Mouse (Mus musculus) gastrocnemius, adult 18-20 months (tissue): ENCODE results near the gene Rbm25. TPM values are rescaled to one million over a fixed set of nuclear protein-coding genes. Genes with fewer than 3 reads are reported as not detected.
"Not testable (repeated sequence)": the region's sequence is repeated elsewhere in the genome, so short reads cannot be mapped to it uniquely, and the experiment has no call there.

Source experiments
- DNase-seq: peaks from one replicate; pipeline ENCODE4 v3.0.0; 2021; ENCODE audit warnings: low spot score
- long read RNA-seq, 2 experiments: library from polyadenylated mRNA; stranded (forward); transcript quantifications; one replicate each; pipeline ENCODE4 v2.0.0; 2021
- total RNA-seq, 2 experiments: library from RNA; stranded (reverse); gene quantifications; 2 replicates each; pipeline ENCODE4 v1.2.3; 2021

Rbm25 gene
- total RNA-seq, result 10 to 100 TPM; 35.9 to 40.6 TPM
- long read RNA-seq, experiment 1, full-length matches to known transcripts, result 24 of 35 reads
- long read RNA-seq, experiment 1, partial matches to known transcripts, result 3 of 35 reads
- long read RNA-seq, experiment 1, other reads (novel, unspliced or antisense), result 8 of 35 reads
- long read RNA-seq, experiment 2, full-length matches to known transcripts, result 19 of 31 reads
- long read RNA-seq, experiment 2, partial matches to known transcripts, result 7 of 31 reads
- long read RNA-seq, experiment 2, other reads (novel, unspliced or antisense), result 5 of 31 reads

DNA sequence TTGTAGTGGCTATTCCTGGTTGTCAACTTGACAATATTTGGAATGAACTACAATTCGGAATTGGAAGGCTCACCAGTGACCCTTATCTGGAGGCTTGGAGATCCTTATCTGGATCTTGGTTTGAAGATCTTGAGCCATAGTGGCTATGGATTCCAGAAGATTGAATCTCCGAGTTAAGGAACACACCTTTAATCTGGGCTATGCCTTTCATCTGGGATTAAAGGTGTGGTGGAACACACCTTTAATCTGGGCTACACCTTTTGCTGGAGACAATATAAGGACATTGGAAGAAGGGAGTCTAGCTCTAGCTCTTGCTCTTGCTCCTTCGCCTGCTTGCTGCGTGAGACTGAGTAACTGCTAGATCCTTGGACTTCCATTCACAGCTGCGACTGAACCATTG lies at the start of gene Rbm25:
Gene Rbm25 (plus strand): TSS at position 301 of the 400 bp plus-strand sequence.
- DNase-seq, result not testable (repeated sequence)

DNA sequence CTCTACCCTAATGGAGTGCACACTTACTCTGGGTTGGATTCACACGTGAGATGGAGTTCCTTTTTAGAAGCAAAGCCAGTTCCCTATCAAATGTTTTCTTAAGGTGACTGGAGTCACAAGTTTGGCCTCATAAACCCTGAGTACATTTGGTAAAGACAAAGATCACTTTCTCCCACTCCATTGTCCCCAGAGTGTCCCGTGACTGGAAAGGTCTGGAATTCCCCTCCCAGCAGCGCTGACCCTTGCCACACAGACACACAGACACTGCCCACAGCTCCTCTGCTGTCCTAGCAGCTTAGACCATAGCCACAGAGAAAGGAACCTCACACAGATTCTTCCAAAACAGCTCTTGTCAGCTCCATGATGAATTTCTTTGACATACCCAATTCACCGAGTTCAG lies 48.9 kb upstream of the Rbm25 start:
- DNase-seq, result no peak

DNA sequence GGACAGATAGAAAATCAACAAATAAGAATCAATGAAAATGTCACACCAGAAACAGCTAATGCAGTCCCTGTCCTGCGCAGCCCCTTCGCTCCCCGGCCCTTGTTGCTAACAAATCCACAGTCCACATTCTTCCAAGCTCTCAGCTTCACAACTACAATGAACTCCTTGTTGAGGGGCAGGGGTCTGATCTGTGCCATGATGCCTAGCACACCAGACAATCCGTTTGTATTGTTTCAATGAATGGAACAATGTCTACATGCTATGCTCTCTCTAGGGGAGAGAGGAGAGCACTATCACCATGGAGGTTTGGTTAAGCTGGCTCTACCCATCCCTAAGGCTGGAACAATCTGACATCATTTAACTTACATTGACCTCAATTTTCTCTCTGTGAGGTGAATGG lies 48.3 kb upstream of the Rbm25 start:
- DNase-seq, result no peak

DNA sequence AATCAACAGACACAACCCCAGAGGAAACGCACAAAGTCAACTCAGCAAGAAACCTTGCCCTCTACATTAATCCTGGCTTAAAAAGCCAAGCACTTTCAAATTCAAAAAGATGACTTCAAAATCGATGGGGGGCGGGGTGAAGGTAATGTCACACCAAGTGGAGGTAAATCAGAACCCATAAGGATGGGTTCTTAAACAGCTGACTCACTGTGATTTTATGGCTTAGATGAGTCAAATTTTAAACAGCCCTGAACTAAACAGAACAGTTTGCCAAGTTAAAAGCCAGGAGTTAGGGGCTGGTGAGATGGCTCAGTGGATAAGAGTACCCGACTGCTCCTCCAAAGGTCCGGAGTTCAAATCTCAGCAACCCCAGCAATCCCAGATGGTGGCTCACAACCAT lies 44.4 kb upstream of the Rbm25 start:
- DNase-seq, result no peak

DNA sequence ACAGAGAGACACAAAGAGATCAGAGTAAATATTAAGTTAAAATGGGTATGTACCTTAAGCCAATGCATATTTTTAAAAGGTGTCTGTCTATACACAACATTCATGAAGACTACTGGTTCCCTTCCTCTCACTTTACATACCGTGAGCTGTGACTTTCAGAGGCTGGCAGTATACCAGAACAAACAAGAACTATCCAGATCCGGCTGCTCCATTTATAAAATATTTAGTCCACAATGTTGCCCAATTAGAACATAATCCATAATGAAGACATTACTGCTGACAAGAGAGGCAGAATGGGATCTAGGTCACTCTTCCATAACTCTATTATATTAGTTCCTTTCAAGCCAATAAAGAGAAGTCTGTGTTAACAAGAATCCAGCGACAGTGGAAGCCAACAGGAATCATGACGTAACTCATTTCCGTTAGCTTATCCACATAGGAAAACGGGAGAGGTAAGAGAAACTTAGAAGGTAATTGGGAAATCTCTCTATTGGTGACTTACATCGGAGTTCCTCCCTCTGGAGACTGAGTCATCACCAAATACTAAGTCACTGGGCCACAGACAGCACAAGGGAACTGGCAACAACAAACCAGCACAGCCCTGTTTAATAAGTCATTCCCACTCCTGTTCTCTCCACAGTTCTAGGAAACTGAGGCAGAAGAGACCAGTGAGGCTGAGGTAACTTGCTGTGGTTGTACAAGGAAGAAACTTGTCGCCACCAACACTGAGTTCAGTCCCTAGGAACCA lies 39.1 kb upstream of the Rbm25 start:
- no peak for DNase-seq

DNA sequence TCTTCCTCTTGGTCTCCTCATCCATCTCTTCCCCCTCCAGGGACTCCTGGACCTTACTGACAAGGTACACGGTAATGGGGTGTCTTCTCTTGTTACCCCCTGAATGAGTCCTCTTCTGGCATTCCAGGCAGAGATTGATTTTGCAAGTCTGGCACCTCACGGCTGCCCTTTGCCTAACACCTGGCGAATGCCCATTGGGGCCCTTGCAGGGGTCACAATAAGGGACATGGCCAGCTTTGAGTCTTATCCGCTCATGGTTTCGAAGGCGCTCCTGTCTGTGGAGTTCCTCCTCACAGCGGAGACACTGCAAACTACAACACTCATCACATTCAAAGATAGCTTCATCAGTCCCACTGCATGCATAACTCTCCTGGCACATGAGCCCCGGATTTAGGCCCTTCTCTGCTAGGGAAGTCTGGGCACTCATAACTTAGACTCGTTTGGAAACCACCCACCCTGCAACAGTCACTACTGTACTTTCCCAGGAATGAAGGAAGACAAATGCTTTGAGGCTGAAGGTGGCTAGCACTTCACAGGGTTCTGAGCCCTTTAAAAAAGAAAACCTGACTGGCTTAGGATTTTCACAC lies 36.5 kb upstream of the Rbm25 start:
- DNase-seq, result no peak

DNA sequence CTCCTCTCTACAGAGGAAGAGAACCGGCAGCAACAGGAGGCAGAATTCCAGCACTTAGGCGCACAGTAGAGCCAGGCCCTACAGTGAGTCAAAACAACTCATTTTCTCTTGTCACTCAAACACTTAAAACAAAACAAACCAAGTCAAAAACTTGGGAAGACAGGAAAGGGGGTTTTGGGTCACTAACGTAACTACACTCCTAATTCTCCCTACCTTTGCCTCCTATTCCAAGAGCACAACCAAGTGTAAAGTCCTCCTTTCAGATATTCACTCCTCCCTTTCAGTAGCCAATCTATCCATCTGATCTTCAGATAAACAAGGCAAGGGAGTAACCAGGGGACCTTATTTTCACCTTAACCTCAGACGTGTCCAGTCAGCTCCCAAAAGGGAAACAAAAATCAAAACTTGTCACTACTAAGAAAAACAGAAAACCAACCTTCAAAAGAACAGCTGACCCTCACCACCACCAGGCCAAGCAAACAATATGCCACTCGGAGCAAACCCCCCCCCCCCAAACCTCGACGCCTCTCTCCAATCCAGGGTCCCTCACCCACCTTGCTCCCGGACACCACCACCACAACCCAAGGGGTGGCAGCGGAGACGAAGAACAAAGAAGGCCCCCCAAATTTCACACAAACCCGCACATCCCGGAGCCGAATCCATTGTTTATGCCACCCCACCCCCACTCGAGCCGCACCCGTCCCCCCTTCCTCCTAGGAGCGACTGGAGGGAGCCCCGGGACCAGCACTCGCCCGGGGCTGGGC lies 34.7 kb upstream of the Rbm25 start:
- no peak for DNase-seq

DNA sequence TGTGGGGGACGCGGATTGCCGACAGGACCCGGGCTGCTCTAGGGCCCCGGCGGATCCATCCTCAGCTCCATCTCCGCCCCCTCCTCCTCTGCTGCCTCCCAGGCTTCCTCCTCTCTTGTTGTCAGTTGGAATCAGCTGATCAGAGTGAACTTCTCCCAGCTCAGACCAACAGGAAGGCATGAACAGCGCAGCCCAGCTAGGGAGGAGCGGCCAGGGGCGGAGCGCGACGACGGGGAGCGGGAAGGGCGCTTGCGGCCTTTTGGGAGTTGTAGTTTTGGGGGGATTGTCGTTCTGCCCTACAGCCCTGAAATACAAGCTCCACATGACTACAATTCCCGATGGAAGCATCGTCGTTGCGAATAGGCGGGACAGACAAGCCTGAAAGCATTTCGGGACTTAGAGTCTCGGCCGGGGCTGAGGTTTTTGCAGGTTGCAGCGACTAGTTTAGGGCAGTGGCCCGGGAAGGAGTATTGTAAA lies 34.0 kb upstream of the Rbm25 start, which contains the start of gene Zfyve1:
Gene Zfyve1 (minus strand): TSS at position 198 of the 477 bp plus-strand sequence.
- peak; percentile 96 for DNase-seq

DNA sequence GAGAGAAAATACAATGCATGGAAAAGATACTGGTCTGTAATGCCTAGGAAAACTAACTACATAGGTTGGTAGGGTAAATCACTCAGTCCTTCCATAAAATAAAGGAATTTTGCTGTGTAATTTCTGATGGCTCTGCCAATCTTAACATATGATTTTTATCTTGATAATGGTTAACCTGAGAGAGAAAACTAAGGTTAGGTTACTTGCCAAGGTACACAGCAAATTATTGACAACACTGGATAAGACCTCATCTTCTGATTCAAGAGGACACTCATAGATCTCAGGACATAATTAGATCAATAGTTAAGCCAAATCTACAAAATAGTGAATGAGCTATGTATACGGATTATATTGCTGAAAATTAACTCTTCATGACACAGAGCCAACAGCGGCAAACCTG lies 33.2 kb upstream of the Rbm25 start:
- no peak for DNase-seq

DNA sequence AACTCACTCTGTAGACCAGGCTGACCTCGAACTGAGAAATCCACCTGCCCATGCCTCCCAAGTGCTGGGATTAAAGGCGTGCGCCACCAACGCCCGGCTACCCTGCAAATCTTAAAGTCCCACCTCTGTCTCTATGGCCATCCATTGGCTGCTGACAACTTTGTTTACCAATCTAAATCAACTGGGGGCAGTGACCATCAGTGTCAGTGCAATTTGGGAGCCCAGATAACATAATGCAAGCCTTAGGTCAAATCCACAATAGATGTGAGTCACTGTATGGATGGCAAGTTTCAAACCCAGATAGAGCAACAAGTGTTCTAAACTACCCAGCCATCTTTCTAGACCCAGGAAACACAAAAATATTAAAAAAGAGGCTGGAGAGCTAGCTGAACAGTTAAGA lies 28.8 kb upstream of the Rbm25 start:
- no peak for DNase-seq

DNA sequence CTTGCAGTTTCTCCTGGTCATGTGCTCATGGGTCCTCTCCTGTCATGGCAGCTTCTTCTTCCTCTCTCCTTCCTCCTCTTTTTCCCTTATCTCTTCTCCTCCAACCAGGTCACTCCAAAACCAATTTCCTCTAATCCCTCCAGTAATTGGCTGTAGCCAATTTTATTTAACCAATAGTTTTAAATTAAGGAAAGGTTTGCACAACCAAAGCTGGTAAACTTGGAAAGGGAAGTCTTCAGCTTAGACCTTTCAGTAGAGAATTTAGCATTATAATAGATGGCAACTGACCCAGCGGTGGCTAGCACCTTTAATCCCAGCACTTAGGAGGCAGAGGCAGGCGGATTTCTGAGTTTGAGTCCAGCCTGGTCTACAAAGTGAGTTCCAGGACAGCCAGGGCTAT lies 24.6 kb upstream of the Rbm25 start:
- not testable (repeated sequence) for DNase-seq

DNA sequence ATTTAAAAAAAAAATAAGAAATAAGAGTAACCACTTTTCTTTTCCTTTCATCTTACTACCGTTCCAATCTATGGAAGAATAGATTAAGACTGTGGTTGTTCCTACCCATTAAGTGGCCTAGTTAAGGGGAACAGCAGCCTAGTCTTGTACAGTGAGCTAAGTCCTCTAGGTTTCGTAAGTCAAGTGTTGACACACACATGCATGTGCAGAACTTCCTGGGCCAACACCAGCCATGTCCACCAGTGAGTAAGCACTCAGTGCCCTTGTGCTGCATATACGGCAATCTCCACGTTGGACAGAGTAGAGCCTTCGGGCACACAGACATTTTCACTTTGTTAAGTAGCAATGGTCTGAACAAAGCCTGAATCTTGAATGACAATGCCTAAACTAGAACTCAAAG lies 13.8 kb upstream of the Rbm25 start:
- DNase-seq, result no peak

DNA sequence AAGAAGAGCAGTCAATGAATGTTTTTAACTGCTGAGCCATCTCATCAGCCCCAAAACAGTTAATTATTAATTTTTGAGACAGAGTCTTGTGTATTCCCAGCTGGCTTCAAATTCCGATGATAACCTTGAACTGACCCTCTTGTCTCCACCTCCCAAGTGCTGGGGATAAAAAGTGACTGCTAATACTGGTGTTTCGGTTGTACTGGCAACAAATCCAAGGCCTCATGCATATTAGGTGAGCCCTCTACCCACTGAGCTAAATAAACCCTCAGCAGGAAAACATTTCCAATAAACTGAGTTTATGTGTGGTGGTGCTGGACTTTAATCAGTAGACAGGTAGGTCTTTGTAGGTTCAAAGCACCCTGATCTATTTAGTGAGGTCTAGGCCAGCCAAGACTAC lies 12.1 kb upstream of the Rbm25 start:
- no peak for DNase-seq

DNA sequence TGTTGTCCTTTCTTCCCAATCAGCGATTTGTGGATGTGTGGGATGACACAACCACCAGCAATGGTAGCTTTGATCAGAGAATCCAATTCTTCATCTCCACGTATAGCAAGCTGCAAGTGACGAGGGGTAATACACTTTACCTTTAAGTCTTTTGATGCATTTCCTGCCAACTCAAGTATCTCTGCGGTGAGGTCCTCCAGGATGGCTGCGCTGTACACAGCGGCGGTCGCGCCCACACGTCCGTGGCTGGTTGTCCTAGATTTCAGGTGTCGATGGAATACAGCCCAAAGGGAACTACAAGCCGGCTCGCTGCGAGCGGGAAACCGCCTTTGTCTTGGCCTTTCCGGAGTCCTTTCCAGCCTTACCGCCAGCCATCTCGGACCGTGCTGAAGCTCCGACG lies 10.3 kb upstream of the Rbm25 start:
- not testable (repeated sequence) for DNase-seq

DNA sequence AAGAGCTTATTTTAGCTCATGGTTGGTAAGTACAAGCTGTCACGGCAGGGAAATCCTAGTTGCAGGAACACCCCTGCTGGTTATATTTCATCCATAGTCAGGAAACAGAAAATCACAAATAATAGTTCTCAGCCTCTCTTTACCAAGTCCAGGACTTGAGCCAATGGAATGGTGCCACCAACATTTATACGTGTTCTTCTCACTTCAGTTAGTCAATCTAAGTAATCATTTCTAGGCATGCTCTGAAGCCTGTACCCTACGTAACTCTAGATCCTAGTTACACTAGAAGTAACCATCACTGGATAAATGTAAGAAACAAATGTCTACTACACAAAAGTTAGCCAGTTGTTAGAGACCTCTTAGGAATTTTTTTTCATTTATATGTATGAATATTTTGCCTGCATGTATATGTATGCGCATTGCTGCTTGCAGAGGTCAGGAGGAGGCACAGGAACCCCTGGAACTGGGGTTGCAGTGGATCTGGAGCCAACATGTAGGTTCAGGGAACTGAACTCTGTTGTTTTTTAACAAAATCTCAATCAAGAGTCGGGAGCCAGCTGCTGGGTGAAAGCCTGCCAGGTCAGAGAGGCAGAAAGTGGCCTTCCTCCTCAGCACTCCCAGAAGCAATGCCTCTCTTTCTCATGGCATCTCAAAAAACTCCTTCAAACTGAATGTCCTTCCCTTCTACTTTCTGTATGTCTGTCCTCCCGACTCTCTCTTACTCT lies 8.8 kb upstream of the Rbm25 start:
- no peak for DNase-seq

DNA sequence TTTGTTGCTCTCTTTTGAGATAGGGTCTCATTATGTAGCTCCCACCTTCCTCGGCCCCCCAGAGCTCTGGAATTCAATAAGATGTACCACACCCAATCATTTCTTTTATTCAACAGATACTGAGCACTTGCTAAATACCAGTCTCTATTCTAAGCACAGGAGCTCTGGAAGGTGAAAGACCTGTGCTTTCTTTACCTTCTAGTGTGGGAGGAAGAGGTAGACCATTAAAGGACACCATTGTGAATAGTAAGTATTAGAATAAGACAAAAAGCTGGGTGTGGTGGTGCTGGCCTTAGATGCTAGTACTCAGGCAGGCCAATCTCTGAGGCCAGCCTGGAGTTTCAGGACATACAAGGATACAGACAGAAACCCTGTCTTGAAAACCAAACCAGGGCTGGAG lies 6.7 kb upstream of the Rbm25 start:
- DNase-seq, result no peak

DNA sequence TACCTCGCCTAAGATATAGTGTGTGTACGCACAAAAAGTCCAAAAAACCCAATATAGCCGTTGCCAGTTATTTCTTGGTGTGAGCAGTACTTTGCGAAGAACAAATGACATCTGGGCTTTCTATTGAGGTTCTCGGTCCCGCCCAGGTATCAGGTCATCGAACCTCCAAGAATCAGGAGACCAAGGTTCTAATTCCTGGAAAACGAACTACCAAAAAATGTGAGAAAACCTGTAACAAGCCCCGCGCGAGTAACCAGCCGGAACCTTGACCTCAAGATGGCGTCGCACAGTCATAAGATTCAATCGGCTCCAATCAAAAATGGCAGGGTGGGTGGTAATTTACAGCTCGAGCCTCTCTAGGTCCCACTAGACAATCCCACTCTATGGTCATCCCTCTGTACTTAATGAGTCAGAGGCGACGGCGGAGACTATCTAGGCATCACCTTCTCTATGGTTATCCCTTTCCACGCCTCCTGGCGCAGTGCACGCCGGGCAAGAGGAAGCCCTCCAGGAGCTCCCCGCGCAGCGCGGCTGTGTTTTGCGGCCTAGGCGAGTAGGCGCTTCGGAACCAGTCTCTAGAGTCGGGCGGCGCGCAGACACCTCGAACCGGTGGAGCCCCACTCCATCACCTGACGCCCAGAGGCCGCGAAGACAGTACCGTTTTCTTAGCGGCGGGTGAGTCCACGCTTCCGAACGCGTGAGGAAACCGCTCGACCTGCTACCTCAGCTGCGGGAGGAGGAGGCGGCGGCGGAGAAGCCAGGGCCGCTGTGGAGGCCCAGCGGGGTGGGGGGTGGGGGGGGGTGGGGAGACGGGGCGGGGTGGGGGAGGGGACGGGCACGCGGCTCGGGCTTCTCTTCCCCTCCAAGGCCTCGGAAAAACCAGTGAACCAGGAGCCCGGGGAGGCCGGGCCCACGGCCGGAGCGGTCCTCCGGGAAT lies 975 bp downstream of the Rbm25 start:
- peak; percentile 98 for DNase-seq

DNA sequence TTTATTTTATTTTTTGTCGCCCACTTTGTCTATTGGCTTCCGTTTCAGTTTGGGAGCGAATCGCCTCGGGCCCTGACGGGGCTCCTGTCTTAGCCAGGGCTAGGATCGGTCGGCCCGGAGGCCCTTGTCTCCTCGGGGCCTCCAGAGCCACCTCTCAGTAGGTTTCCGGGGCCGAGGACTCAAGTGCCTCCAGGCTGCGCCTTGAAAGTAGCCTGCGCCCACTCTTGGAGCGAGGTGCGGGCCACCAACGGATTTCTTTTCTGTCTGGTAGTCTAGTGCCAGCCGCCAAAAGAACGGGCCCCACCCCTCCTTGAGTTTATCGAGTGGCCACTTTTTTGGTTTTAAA lies 1.6 kb downstream of the Rbm25 start:
- DNase-seq, result peak; percentile 9

DNA sequence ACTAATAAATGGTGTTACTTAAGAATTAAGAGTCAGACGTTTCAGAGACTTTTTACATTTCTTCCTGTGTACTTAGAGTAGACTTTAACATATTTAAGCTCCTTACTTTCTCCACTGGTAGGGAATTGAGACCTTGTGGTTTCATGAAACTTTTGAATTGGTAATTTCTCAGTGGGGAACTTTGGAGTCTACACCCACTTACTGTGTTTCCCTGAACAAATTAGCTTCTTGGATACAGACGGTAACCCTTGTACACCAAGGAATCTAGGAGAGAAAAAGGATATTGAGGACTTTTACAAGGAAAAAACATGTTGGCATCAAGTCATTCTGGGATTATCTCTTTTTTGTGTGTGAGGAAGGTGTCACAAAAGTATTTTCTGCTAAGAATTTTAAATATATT lies 2.8 kb downstream of the Rbm25 start:
- no peak for DNase-seq

DNA sequence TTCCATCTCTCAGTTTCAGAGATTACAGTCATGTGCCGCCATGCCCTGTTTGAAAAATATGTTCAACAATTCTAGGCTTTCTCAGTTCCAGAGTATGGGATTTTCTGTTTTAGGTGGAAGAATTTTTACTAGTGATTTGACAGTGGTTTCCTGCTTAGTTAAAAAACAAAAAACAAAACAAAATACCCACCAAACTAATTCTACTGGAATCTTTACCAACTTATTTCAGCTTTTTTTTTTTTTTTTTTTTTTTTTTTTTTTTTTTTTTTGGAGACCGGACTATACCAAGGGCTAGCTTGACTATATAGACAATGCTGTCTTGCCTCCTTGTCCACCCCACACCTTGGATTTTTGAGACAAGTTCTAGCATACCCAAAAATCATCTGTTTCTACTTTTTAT lies 10.2 kb downstream of the Rbm25 start:
- no peak for DNase-seq
